Mouse (Mus musculus) CD8-positive naive resting alpha-beta T cell, adult 2 months (primary cell): ENCODE data around the gene Dnajc16.

ENCODE experiments used
- DNase-seq, 2 experiments: peaks; one replicate each; pipeline ENCODE4 v3.0.0; 2022; ENCODE audit warnings: low read depth in 2 of 2, low spot score in 2 of 2

The Dnajc16 gene

DNA sequence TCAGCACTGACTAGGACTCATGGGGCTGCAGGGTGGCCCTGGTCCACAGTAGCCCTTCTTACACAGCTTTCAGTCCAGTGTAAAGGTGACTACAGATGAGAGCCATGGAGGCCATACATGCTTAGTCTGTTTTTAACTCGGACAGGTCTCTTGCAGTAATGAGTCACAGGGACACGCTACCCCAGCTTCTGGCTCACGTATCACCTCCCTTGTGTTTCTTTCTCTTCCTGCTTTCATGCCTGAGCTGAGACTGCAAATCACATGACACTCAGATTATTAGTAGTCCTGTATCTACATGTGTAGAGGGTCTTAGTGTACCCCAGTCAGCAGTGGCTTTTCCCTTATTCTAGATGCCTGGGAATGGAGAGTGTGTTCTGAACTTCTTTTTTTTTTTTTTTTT lies 25.7 kb downstream of the Dnajc16 start:
- DNase-seq, result no peak

DNA sequence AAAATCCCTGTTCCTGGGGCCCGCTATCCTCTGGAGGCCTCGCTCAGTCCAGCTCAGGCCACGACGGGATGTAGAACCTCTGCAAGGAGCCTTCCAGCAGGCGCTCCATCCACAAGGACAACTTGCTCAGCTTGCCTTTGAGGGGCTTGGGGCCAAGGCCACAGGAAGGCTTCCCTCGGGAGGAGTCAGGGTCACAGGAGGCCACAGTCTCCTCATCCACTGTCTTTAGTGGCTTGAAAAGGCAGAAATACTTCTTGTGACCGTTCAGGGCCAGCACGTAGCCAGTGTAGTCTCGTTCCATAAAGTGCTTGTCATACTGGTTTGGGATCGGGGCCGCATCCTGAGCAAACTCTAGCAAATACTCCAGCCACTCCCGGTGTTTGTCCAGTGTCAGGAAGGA lies 27.3 kb downstream of the Dnajc16 start:
- DNase-seq, result no peak

DNA sequence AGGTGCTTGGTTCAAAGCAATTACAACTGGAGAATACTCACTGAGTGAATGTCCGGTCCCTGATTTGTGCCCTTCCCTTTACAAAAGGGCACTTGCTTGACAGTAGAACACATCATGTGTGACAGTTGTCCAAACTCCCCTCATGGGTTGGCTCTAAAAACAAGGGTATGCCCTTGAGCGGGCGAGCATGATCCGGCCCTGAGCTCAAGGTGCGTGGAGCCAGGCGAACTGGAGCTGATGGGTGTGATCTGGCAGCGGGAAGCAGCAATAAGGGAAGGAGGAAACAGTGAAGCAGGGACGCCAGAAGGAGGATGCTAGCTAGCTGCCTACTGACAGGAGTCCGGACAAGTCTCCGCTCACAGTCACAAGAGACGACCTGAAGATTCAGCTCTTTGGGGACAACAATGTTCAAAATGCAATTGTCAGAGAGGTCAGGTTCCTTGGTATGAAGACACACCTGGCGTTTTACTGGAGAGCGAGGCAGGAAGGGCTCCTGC lies 28.6 kb downstream of the Dnajc16 start:
- no peak for DNase-seq

DNA sequence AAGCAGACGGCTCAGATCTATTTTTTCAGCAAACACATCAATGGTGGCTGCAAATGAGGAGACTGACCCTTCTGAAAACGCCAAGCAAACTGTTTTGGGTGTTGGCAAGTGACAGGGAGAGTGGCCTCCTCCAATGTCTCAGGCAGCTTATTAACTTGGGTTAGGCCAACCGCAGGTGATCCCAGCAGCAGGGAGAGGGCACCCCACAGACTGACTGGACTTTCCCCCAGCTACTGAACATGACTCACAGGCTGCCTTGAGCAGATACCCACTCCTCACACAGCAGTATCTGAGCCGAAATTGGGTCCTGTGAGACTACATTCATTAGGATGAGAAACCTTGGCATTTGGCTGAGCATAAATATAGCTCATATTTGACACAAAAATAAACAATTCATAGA lies 29.8 kb downstream of the Dnajc16 start:
- DNase-seq, result no peak

GRCm38 (mm10) chr4:141758874-141759542 lies 31.7 kb downstream of the Dnajc16 start:
- DNase-seq, result no peak

DNA sequence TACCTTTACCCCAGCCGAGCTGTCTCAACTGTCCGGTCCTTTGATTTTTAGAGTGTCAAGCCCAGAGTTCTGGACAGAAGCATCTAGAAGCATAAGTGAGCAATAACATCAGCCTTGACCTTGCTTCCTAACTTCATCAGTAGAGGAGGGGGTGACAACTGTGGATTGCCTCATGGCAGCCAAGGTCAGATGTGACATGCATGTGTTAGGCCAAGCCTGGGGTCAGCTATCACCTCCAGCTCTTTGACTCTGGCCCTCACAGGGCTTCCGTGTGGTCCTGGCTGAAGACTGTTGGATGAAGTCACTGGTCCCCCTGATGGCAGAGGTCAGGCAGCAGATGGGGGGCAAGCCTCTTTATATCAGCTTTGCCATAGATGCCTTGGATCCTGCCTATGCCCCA lies 33.6 kb downstream of the Dnajc16 start:
- no peak for DNase-seq

- no peak for DNase-seq
Measured at GRCm38 (mm10) chr4:141755375-141755930, 35.3 kb downstream of the Dnajc16 start.

GRCm38 (mm10) chr4:141752076-141752421 lies 38.7 kb downstream of the Dnajc16 start:
- no peak for DNase-seq

DNA sequence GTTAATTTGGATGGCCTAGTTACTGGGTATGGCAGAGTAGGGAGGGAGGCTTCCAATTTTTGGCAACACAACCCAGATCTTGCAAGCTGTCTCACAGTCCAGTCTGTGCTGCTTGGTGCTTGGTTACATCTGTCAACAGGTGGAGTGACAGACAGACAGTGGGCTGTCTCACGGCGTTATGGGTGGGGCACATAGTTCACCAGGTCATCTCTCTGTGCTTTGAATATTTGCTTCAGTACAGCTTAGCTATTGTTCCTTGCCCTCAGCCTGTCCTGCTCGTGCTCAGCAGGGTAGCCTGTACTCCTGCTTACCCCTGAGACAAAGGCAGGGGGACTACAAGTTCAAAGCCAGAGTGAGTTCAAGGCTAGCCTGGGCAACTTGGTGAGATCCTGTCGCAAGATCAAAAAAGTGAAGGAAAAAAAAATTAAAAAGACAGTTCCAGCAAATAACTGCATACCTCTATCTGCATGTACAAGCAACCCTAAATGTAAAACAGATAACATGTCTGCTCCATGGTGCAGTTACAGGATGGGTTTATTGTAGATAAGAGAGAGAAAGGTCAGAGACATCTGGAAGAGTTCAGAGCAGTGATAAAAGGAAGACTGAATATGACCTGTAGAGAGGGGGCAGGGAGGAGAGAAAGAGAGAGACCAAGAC lies 39.2 kb downstream of the Dnajc16 start:
- DNase-seq, result no peak

- no peak for DNase-seq
Measured at GRCm38 (mm10) chr4:141750826-141751225, 39.9 kb downstream of the Dnajc16 start.

- no peak for DNase-seq
Measured at GRCm38 (mm10) chr4:141749557-141749956, 41.2 kb downstream of the Dnajc16 start.

GRCm38 (mm10) chr4:141746578-141747346 lies 44.0 kb downstream of the Dnajc16 start, which contains the start of gene Agmat:
Gene Agmat, plus strand, starts transcription at chr4:141746672.
- no peak for DNase-seq

DNA sequence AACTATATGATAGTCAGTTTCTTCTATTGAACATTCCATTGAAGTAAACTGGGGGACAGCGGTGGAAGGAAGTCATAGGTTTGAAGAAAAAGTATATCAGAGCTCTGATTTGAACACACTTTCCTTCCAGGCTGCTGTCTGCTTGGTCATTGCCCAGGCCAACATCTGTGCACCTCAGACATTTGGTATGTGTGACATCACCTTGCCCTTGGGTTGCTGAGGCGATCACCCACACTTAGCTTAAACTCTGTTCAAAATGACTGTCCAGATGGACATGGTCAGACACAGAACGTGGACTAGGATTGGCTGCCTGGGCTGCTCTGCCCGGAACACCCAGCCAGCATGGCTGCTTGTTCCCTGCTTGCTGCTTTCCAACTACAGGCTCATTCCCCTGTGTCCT lies 48.4 kb downstream of the Dnajc16 start:
- no peak for DNase-seq

DNA sequence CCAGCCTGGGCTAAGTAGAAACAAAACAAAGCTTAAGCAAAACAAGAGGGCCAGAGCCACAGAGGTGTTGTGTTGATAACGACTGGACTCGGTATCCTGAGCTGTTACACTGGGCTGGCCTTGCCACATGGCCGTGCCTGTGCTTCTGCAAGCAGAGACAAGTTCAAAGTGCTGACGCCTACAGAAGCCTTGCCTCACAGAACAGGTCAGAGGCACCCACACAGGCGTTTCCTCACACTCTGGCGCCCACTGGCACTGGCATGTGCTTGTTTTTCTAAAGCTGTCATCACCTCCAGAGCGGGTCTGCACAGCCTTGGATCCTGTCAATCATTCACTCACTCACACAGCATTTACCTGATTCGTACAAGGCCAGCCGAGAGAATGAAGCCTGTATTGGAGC lies 48.9 kb downstream of the Dnajc16 start:
- no peak for DNase-seq

DNA sequence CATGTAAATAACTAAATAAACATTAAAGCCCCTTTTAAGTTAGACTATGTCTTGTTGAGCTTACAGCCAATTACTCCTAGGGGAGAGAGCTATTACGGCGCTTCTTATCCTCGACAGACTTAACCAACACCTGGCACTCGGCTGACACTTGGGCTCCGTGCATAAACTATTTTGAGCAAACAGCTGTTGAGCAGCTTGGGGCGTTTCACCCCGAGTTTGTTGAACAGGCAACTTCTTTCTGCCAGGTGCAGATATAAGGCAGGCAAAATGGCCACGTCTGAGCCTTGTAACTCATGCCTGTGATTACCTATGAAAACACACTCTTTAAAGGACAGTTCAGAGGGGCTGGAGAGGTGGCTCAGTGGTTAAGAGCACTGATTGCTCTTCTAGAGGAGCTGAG lies 52.7 kb downstream of the Dnajc16 start:
- DNase-seq, result no peak

DNA sequence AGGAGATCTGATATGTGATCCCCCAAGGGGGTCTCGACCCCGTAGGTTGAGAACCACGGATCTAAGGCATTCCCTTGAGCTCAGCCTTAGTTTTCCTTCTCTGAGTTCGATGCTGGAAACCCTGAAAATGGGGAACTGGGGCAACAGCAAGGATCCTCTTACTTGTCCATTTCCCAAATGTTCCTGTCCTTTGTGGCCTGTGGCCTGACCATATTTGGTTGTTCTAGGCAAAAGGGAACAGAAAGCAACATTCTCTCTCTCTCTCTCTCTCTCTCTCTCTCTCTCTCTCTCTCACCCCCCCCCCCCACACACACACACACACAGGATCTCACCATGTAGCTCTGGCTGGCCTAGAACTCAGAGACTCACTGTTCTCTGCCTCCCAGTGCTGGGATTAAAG lies 53.9 kb downstream of the Dnajc16 start:
- DNase-seq, result no peak

DNA sequence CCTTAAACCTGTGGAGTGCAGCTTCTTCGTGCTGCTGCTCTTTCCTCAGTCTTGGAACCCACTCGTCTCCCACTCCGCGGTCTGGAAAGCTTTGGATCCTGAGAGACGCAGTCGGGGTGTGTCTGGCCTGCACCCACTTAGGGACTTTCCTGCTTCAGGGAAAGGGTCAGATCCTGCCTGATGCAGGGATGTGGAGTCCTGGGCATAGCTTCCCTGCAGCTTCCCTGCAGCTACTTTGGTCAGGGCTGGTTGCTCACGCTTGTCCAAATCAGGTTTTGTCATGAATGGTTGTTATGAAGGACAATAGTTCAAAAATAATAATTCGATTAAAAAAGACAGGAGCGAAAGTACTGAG lies 55.5 kb downstream of the Dnajc16 start:
- no peak for DNase-seq

DNA sequence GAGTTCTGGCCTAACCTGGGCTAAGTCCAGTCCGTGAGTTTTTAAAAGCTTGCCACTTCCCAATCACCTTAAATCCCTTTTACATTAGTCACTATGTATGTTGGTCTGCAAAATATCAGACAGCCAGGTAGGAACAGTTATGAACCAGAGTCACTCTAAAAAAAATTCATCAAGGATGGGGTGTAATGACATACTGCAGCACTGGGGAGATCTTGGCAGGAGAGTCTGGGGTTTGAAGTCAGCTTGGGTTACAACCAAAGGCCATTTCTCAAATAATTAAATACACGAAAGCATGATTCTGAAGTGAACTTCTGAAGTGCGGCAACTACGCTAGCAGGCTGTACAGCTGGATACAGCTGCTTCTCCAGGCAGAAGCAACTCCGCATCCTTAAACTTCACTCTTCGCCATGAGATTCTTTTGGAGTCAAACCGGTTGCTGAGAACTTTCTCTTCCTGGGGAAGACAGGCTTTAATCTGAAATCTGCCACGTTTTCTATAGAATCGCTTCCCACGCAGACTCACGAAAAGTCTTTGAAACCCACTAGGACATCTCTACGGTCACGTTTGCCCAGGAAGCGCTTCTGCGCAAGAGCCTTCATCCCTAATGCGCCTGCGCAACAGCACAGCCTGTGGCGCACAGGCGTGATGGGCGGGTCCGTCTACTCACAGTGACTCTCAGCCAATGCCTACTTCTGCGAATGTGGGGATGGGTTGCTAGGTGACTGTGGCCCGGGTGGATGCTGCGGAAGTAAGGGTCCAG lies 56.1 kb downstream of the Dnajc16 start:
- peak; percentile 76 to 81 for DNase-seq

GRCm38 (mm10) chr4:141731766-141732165 lies 59.0 kb downstream of the Dnajc16 start:
- DNase-seq, result no peak

DNA sequence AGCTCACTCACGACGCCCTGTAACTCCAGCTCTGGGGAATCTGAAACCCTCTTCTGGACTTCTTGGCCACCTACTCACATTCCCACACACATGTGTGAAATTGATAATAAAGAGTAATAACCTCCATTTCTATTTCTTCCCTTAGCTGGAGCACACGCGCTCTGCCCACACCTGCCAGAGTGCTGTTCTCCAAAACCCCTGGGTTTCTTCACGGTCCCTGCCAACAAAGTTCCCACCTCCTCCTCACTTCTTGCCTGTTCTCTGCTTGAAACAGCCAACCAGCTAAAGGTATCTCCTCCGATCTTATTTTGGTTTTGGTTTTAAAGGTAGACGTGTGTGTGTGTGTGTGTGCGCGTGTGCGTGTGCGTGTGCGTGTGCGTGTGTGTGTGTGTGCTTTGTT lies 60.3 kb downstream of the Dnajc16 start:
- DNase-seq, result no peak

DNA sequence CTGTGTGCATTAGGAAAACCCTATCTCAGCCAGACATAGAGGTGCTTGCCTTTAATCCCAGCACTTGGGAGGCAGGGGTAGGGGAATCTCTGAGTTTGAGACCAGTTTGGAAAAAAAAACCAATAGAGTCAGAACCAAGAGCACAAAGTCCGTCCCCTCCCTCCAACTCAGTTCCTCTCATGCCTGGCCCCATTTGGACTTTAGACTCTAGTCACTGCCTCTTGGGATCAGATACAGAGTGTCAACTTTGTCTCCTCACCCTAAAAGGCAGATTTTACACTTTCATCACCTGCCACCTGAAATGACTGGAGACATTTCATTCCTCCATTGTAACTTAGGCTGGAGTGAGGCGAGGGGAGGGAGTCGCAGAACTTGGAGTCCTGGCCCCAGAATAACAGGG lies 61.5 kb downstream of the Dnajc16 start:
- no peak for DNase-seq
